Mouse (Mus musculus): ENCODE data around the gene Cfap126.
"Not testable (repeated sequence)": the region's sequence is repeated elsewhere in the genome, so short reads cannot be mapped to it uniquely, and the experiment has no call there.

DNA sequence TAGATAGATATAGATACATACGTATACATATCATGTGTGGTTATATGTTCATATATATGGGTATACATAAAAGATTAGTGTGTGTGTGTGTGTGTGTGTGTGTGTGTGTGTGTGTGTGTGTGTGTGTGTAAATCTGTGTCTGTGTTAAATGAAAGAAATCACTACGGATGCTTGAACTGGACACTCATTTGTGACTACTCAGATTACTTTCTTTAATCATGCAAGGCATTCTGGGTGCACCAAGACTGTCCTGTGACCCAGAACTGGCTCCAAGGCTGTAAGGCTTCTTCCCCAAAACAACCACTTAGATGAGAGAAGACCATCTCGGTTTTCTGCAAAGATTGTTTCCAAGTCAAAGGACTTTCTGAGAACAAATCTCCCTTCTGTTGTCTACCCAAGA lies 44.2 kb upstream of the Cfap126 start:
- not testable (repeated sequence) for TF ChIP-seq POLR2A (IDR thresholded peaks at IDR 0.05; ENCODE audit: low read depth, low read length); CTCF (IDR thresholded peaks at IDR 0.05; ENCODE audit: borderline replicate concordance, insufficient read depth, low read length)
